Mouse (Mus musculus): ENCODE results near the gene Ep300. TPM values are rescaled to one million over a fixed set of nuclear protein-coding genes. Genes with fewer than 3 reads are reported as not detected.
A peak's percentile ranks its signal among the peaks of the same experiment; 100 is the strongest.

Gene Ep300
- total and polyA plus RNA-seq, 2 experiments, result 8.5 to 17.9 TPM

- Histone ChIP-seq H3K27ac (replicated peaks; ENCODE audit: insufficient read depth, low read depth, low read length) (no peak overlapping the region), H3K4me1 (ENCODE audit: control insufficient read depth, insufficient read depth, low read length) (no peaks in the 10 kb centered on the region; the same call in 1 of the 2 replicates), H3K4me3 (ENCODE audit: insufficient read depth, low read depth, low read length) (no peak overlapping the region), H3K27me3 (ENCODE audit: control insufficient read depth, insufficient read depth, low read length) (no peaks in the 10 kb centered on the region), H3K79me2 (ENCODE audit: control insufficient read depth, insufficient read depth, low read length) (no peaks in the 10 kb centered on the region), H3K36me3 (ENCODE audit: control insufficient read depth, insufficient read depth, low read length) (no peaks in the 10 kb centered on the region), H3K9ac (ENCODE audit: low read depth, low read length) (no peak overlapping the region)
- 39% methylated on average over 9 of the region's 9 CpGs for WGBS
- peak; percentile 67 for DNase-seq (ENCODE audit: extremely low read depth, low read depth, low spot score)
- TF ChIP-seq POLR2A (IDR thresholded peaks at IDR 0.05; ENCODE audit: extremely low read depth, insufficient read depth, low read length), result no peak
- TF ChIP-seq CTCF (IDR thresholded peaks at IDR 0.05; ENCODE audit: low read depth, low read length), result no peak
Observed at GRCm38 (mm10) chr15:81562491-81563488, 22.4 kb upstream of the Ep300 start.

DNA sequence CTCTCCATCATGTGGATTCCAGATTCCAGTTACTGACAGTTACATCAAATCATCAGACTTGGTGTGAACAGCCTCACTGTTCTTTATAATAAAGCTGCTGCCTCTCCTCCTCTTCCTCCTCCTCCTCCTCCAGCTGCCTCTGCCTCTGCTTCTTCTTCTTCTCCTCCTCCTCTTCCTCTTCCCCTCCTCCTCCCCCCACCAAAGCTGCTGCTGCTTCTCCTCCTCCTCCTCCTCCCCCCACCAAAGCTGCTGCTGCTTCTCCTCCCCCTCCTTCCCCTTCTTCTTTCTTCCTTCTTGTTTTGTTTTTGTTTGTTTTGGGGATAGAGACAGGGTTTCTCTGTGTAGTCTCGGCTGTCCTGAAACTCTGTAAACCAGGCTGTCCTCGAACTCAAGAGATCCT is 17.1 kb upstream of the Ep300 start:
- no peaks in the 10 kb centered on the region for H3K36me3 ChIP-seq (ENCODE audit: control insufficient read depth, insufficient read depth, low read length)
- DNase-seq (ENCODE audit: extremely low read depth, low read depth, low spot score), result no peak
- H3K4me3 ChIP-seq (ENCODE audit: insufficient read depth, low read depth, low read length), result no peak overlapping the region
- TF ChIP-seq CTCF (IDR thresholded peaks at IDR 0.05; ENCODE audit: low read depth, low read length) (no peak), POLR2A (IDR thresholded peaks at IDR 0.05; ENCODE audit: extremely low read depth, insufficient read depth, low read length) (no peak)
- no peak overlapping the region for H3K27ac ChIP-seq (replicated peaks; ENCODE audit: insufficient read depth, low read depth, low read length)
- no peak overlapping the region for H3K9ac ChIP-seq (ENCODE audit: low read depth, low read length)
- WGBS, result 41% methylated on average over 2 of the region's 2 CpGs
- no peaks in the 10 kb centered on the region for H3K79me2 ChIP-seq (ENCODE audit: control insufficient read depth, insufficient read depth, low read length)
- no peaks in the 10 kb centered on the region for H3K4me1 ChIP-seq (ENCODE audit: control insufficient read depth, insufficient read depth, low read length)
- H3K27me3 ChIP-seq (ENCODE audit: control insufficient read depth, insufficient read depth, low read length), result no peaks in the 10 kb centered on the region

DNA sequence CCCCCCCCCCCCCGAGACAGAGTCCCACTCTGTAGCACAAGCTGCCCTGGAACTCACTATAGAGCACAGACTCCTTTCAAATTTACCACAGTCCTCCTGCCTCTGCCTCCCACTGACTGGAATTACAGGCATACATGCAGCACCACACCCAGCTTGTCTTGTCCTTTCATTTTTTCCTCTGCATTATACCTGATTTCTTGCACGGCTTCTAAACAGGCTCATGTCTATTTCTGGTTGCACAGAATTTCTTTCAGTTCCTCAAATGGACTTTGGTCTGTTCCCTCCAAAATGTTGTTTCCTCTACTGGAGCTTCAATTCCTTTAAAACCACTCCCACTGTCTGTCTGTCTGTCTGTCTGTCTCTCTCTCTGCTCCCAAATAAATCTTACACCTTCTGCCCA is 16.6 kb upstream of the Ep300 start:
- Histone ChIP-seq H3K4me3 (ENCODE audit: insufficient read depth, low read depth, low read length) (no peak overlapping the region), H3K36me3 (ENCODE audit: control insufficient read depth, insufficient read depth, low read length) (no peaks in the 10 kb centered on the region), H3K4me1 (ENCODE audit: control insufficient read depth, insufficient read depth, low read length) (no peaks in the 10 kb centered on the region), H3K27ac (replicated peaks; ENCODE audit: insufficient read depth, low read depth, low read length) (no peak overlapping the region), H3K27me3 (ENCODE audit: control insufficient read depth, insufficient read depth, low read length) (no peaks in the 10 kb centered on the region), H3K79me2 (ENCODE audit: control insufficient read depth, insufficient read depth, low read length) (no peaks in the 10 kb centered on the region), H3K9ac (ENCODE audit: low read depth, low read length) (no peak overlapping the region)
- DNase-seq (ENCODE audit: extremely low read depth, low read depth, low spot score), result peak; percentile 32
- TF ChIP-seq POLR2A (IDR thresholded peaks at IDR 0.05; ENCODE audit: extremely low read depth, insufficient read depth, low read length) (no peak), CTCF (IDR thresholded peaks at IDR 0.05; ENCODE audit: low read depth, low read length) (no peak)
- WGBS, result 15% methylated on average over 2 of the region's 2 CpGs

DNA sequence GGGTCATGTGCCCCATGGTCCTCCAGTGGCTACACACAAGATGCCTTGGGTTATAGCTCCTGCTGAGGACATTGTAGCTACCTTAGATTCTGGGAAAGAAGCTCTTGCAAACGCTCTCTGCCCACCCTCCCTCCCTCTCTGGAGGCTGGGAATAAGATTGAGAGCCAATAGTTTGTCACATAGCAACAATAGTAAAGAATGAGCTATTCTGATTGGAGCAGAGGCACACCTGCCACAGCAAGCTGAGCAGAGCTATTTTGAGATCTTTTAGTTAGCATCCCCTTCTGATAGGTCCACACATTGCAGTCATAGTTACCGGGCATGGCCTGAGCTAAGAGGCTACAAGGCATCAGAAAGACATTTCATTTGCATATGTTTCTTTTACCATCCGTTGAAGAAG is 8.2 kb upstream of the Ep300 start:
- no peaks in the 10 kb centered on the region for H3K27me3 ChIP-seq (ENCODE audit: control insufficient read depth, insufficient read depth, low read length)
- H3K4me1 ChIP-seq (ENCODE audit: control insufficient read depth, insufficient read depth, low read length), result no peaks in the 10 kb centered on the region
- no peaks in the 10 kb centered on the region for H3K79me2 ChIP-seq (ENCODE audit: control insufficient read depth, insufficient read depth, low read length)
- no peaks in the 10 kb centered on the region for H3K36me3 ChIP-seq (ENCODE audit: control insufficient read depth, insufficient read depth, low read length)
- no peak overlapping the region for H3K27ac ChIP-seq (replicated peaks; ENCODE audit: insufficient read depth, low read depth, low read length)
- no peak overlapping the region for H3K4me3 ChIP-seq (ENCODE audit: insufficient read depth, low read depth, low read length)
- 31% methylated on average over 3 of the region's 3 CpGs for WGBS
- TF ChIP-seq POLR2A (IDR thresholded peaks at IDR 0.05; ENCODE audit: extremely low read depth, insufficient read depth, low read length), result no peak
- no peak for TF ChIP-seq CTCF (IDR thresholded peaks at IDR 0.05; ENCODE audit: low read depth, low read length)
- H3K9ac ChIP-seq (ENCODE audit: low read depth, low read length), result no peak overlapping the region
- no peak for DNase-seq (ENCODE audit: extremely low read depth, low read depth, low spot score)

DNA sequence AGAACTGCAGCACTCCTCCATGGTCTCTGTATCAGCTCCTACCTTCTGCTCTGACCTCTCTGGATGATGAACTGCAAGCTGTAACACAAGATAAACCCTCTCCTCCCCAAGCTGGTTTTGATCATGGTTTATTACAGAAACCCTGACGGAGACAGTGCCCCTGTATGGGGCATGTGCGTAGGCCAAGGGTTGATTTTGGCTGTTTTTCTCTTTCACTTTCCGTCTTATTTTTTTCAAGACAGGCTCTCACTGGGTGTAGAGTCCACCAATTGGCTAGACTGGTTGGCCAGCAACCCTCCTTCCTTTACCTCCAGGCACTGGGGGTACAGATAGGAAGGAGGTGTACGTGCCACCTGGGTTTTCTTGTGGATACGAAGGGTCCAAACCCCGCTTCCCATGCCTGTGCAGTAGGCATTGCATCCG is 7.4 kb upstream of the Ep300 start:
- DNase-seq (ENCODE audit: extremely low read depth, low read depth, low spot score), result no peak
- Histone ChIP-seq H3K9ac (ENCODE audit: low read depth, low read length) (no peak overlapping the region), H3K27ac (replicated peaks; ENCODE audit: insufficient read depth, low read depth, low read length) (no peak overlapping the region), H3K4me3 (ENCODE audit: insufficient read depth, low read depth, low read length) (no peak overlapping the region), H3K27me3 (ENCODE audit: control insufficient read depth, insufficient read depth, low read length) (no peaks in the 10 kb centered on the region), H3K79me2 (ENCODE audit: control insufficient read depth, insufficient read depth, low read length) (no peaks in the 10 kb centered on the region), H3K4me1 (ENCODE audit: control insufficient read depth, insufficient read depth, low read length) (no peaks in the 10 kb centered on the region), H3K36me3 (ENCODE audit: control insufficient read depth, insufficient read depth, low read length) (no peaks in the 10 kb centered on the region)
- 94% methylated on average over 7 of the region's 7 CpGs for WGBS
- TF ChIP-seq POLR2A (IDR thresholded peaks at IDR 0.05; ENCODE audit: extremely low read depth, insufficient read depth, low read length), result no peak
- no peak for TF ChIP-seq CTCF (IDR thresholded peaks at IDR 0.05; ENCODE audit: low read depth, low read length)

GRCm38 (mm10) chr15:81584466-81584865 is 685 bp upstream of the Ep300 start:
- Histone ChIP-seq H3K36me3 (ENCODE audit: control insufficient read depth, insufficient read depth, low read length) (no peaks in the 10 kb centered on the region; the same call in 1 of the 2 replicates), H3K79me2 (ENCODE audit: control insufficient read depth, insufficient read depth, low read length) (peaks cover 4% of the 10 kb centered on the region; the same call in 1 of the 2 replicates), H3K4me3 (ENCODE audit: insufficient read depth, low read depth, low read length) (peak overlapping the region; percentile 65), H3K4me1 (ENCODE audit: control insufficient read depth, insufficient read depth, low read length) (peaks cover 7% of the 10 kb centered on the region), H3K27me3 (ENCODE audit: control insufficient read depth, insufficient read depth, low read length) (no peaks in the 10 kb centered on the region), H3K9ac (ENCODE audit: low read depth, low read length) (peak overlapping the region; percentile 86), H3K27ac (replicated peaks; ENCODE audit: insufficient read depth, low read depth, low read length) (peak overlapping the region; percentile 92)
- no peak for DNase-seq (ENCODE audit: extremely low read depth, low read depth, low spot score)
- TF ChIP-seq CTCF (IDR thresholded peaks at IDR 0.05; ENCODE audit: low read depth, low read length), result no peak
- TF ChIP-seq POLR2A (IDR thresholded peaks at IDR 0.05; ENCODE audit: extremely low read depth, insufficient read depth, low read length), result no peak
- 7% methylated on average over 3 of the region's 3 CpGs for WGBS
